ENCODE assay signal across 27 mouse cellular contexts in genomic region chr16:74005767-74006166, GRCm38 (mm10).
DNase-seq lines count a peak whose midpoint lies in the region; ATAC-seq and TF ChIP-seq lines count a peak whose summit lies in the region.
"Had no signal": no experiment of that assay in that cellular context is flagged by ENCODE, and none has a peak within 500 bp of the region (broad histone marks: within the 10 kb centered on the region; RNA-seq: fewer than 3 reads in every experiment).

No protein-coding gene starts in this region.

- no peak for TF ChIP-seq EP300 in heart, adult 2 months (IDR thresholded peaks at IDR 0.05; ENCODE audit: insufficient read depth, low read depth, low read length)

- no peak overlapping the region for H3K4me2 ChIP-seq in midbrain, embryonic 15.5 days
- H3K4me2 ChIP-seq: embryonic facial prominence, embryonic 13.5 days; heart, embryonic 13.5 days; hindbrain, embryonic 12.5 days; liver, embryonic 15.5 days; neural tube, embryonic 12.5 days; stomach, embryonic 15.5 days had no signal

- H3K9ac ChIP-seq in heart, adult 2 months (ENCODE audit: low read depth, low read length), result no peak overlapping the region
- H3K9ac ChIP-seq in midbrain, embryonic 15.5 days, result no peak overlapping the region
- H3K9ac ChIP-seq: embryonic facial prominence, embryonic 13.5 days; heart, embryonic 13.5 days; hindbrain, embryonic 12.5 days; liver, embryonic 15.5 days; neural tube, embryonic 12.5 days; stomach, embryonic 15.5 days had no signal

- H3K9me3 ChIP-seq in midbrain, embryonic 15.5 days, result no peaks in the 10 kb centered on the region
- H3K9me3 ChIP-seq: embryonic facial prominence, embryonic 13.5 days; heart, embryonic 13.5 days; hindbrain, embryonic 12.5 days; limb, embryonic 10.5 days; liver, embryonic 15.5 days; neural tube, embryonic 12.5 days; stomach, embryonic 15.5 days had no signal

- WGBS in heart, adult 2 months, result 84% methylated on average over 3 of the region's 3 CpGs
- 87% methylated on average over 3 of the region's 3 CpGs for WGBS in midbrain, embryonic 15.5 days

- H3K4me3 ChIP-seq in heart, adult 2 months, result no peak overlapping the region
- no peak overlapping the region for H3K4me3 ChIP-seq in midbrain, embryonic 15.5 days
- H3K4me3 ChIP-seq: embryonic facial prominence, embryonic 13.5 days; erythroblast, embryonic 14.5 days; heart, embryonic 13.5 days; hindbrain, embryonic 12.5 days; limb, embryonic 10.5 days; liver, embryonic 15.5 days; neural tube, embryonic 12.5 days; stomach, embryonic 15.5 days had no signal

- no peak for DNase-seq in frontal cortex, postnatal 10 days (ENCODE audit: low spot score in 2 of 2)
- peak; percentile 5 to 28 for DNase-seq in right cerebral cortex, postnatal 36 days (ENCODE audit: low spot score in 2 of 2)
- DNase-seq in right cerebral cortex, postnatal 14 days, result no peak
- DNase-seq in layer of hippocampus, postnatal 36 days, result peak; percentile 37 to 43
- no peak for DNase-seq in heart, adult 9 months (ENCODE audit: low spot score in 2 of 2)
- DNase-seq in heart, adult 2 months, result no peak
- DNase-seq: adrenal gland, postnatal 36 days; cerebellum, adult 18-20 months; cerebellum, postnatal 25 days; gastrocnemius, postnatal 10 days; heart, postnatal 14 days; kidney, adult 11 months; liver; lung, postnatal 4 days; midbrain, embryonic 14.5 days; thymus, adult 18-20 months; thymus, postnatal 36 days had no signal

- no peak for TF ChIP-seq POLR2A in heart, adult 2 months (IDR thresholded peaks at IDR 0.05; ENCODE audit: insufficient read depth, low read depth, low read length)

- peak; percentile 98 for ATAC-seq in frontal cortex, adult (ENCODE audit: low TSS enrichment)
- ATAC-seq in midbrain, embryonic 15.5 days (replicated peaks), result no peak

- H3K4me1 ChIP-seq in heart, adult 2 months (ENCODE audit: control insufficient read depth, insufficient read depth, low read length), result no peaks in the 10 kb centered on the region
- no peaks in the 10 kb centered on the region for H3K4me1 ChIP-seq in midbrain, embryonic 15.5 days
- H3K4me1 ChIP-seq: embryonic facial prominence, embryonic 13.5 days; heart, embryonic 13.5 days; hindbrain, embryonic 12.5 days; limb, embryonic 10.5 days; liver, embryonic 15.5 days; neural tube, embryonic 12.5 days; stomach, embryonic 15.5 days had no signal

- H3K27ac ChIP-seq in heart, adult 2 months, result no peak overlapping the region
- H3K27ac ChIP-seq in midbrain, embryonic 15.5 days, result no peak overlapping the region
- H3K27ac ChIP-seq: embryonic facial prominence, embryonic 13.5 days; heart, embryonic 13.5 days; hindbrain, embryonic 12.5 days; limb, embryonic 10.5 days; liver, embryonic 15.5 days; neural tube, embryonic 12.5 days; stomach, embryonic 15.5 days had no signal

- intact Hi-C loops in heart, adult 2 months (cut with DNase I), result no loop called here

- TF ChIP-seq CTCF in heart, adult 2 months (IDR thresholded peaks at IDR 0.05), result no peak

- no peaks in the 10 kb centered on the region for H3K27me3 ChIP-seq in heart, adult 2 months (ENCODE audit: control insufficient read depth, insufficient read depth, low read length)
- H3K27me3 ChIP-seq in midbrain, embryonic 15.5 days (replicated peaks), result no peaks in the 10 kb centered on the region
- H3K27me3 ChIP-seq: embryonic facial prominence, embryonic 13.5 days; heart, embryonic 13.5 days; hindbrain, embryonic 12.5 days; liver, embryonic 15.5 days; neural tube, embryonic 12.5 days; stomach, embryonic 15.5 days had no signal

- no peaks in the 10 kb centered on the region for H3K79me2 ChIP-seq in heart, adult 2 months (replicated peaks; ENCODE audit: control insufficient read depth, insufficient read depth, low read length)

- H3K36me3 ChIP-seq in heart, adult 2 months (ENCODE audit: control insufficient read depth, insufficient read depth, low read length), result no peaks in the 10 kb centered on the region
- H3K36me3 ChIP-seq in midbrain, embryonic 15.5 days (replicated peaks), result no peaks in the 10 kb centered on the region
- H3K36me3 ChIP-seq: embryonic facial prominence, embryonic 13.5 days; heart, embryonic 13.5 days; hindbrain, embryonic 12.5 days; limb, embryonic 10.5 days; liver, embryonic 15.5 days; neural tube, embryonic 12.5 days; stomach, embryonic 15.5 days had no signal

Comparison
In these comparisons a context has a peak if more than half of its experiments do, and no peak if none do; other contexts are left out.
1. DNase-seq: peak in right cerebral cortex, postnatal 36 days (2 of 2) and layer of hippocampus, postnatal 36 days (2 of 2); none in frontal cortex, postnatal 10 days (0 of 2), right cerebral cortex, postnatal 14 days (single experiment), heart, adult 9 months (0 of 2) and heart, adult 2 months (0 of 2).